Mouse (Mus musculus): ENCODE data around the gene Setd7.

DNA sequence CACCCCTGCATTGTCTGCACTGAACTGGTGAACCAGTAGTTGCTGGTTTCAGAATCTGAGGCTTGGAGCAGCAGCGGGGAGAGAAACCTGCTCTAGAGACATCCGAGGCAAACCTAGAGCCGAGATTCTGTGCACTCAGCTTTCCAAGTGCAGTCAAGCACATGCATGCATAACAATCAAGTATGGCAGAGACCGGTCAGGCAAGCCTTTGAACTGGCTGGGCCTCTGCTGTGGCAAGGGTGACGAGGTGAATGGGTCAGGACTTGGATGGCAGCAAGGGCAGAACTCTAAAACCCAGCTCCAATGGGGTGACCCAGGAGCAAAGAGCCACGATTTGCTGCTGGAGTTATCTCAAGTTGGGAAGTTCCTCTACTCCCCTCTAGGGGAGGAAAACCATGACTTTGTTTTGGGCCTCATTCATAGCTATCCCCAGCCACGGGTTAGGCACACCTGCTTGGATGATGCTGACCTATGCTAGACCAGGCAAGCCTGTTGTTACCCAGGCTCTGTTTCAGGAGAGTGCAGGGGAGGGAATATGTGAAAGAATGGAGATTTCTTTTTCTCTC, 27.1 kb upstream of the Setd7 start:
- TF ChIP-seq POLR2A (IDR thresholded peaks at IDR 0.05; ENCODE audit: low read depth, low read length) (no peak), CTCF (IDR thresholded peaks at IDR 0.05; ENCODE audit: borderline replicate concordance, insufficient read depth, low read length) (no peak)
